Mouse (Mus musculus): ENCODE results near the gene Tnrc6c. TPM values are rescaled to one million over a fixed set of nuclear protein-coding genes. Genes with fewer than 3 reads are reported as not detected.

The Tnrc6c gene
- polyA plus RNA-seq, 1 experiment from 2014 or later: 12.6 TPM

DNA sequence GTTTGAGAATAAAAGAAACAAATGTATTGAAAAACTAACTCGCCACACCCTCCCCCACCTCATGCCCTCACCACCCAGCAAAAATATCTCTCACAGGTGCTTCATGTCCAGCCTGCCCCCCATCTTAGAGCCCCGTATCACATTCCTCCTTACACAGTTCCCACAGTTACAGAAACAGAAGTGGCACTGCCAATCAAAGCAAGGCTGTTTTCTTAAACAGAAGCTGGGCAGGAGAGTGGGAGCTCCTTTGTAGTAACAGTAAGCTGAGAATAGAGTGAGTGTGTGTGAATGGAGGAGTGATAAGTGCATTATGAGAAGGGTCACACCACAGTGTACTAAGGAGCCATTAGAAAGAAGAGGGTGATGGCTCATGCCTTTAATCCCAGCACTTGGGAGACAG is 34.5 kb downstream of the Tnrc6c start:
- H3K4me2 ChIP-seq (ENCODE audit: low read length): no peak overlapping the region
- no peak overlapping the region for H3K9ac ChIP-seq (ENCODE audit: low read length)
- H3K9me3 ChIP-seq (ENCODE audit: control insufficient read depth, low read length): no peaks in the 10 kb centered on the region
- H3K36me3 ChIP-seq (ENCODE audit: control insufficient read depth, insufficient read depth, low read length): no peaks in the 10 kb centered on the region
- peaks cover 4% of the 10 kb centered on the region for H3K4me1 ChIP-seq (replicated peaks; ENCODE audit: control insufficient read depth, insufficient read depth, low read length)
- no peak overlapping the region for H3K4me3 ChIP-seq (ENCODE audit: low read depth, low read length)
- DNase-seq (ENCODE audit: low spot score): no peak
- H3K27me3 ChIP-seq (replicated peaks; ENCODE audit: control insufficient read depth, insufficient read depth, low read length): no peaks in the 10 kb centered on the region
- 79% methylated on average over 2 of the region's 2 CpGs for WGBS
- no peak for ATAC-seq (replicated peaks; ENCODE audit: low FRiP score, low TSS enrichment, low read depth)
- no peak overlapping the region for H3K27ac ChIP-seq (ENCODE audit: low read depth)

DNA sequence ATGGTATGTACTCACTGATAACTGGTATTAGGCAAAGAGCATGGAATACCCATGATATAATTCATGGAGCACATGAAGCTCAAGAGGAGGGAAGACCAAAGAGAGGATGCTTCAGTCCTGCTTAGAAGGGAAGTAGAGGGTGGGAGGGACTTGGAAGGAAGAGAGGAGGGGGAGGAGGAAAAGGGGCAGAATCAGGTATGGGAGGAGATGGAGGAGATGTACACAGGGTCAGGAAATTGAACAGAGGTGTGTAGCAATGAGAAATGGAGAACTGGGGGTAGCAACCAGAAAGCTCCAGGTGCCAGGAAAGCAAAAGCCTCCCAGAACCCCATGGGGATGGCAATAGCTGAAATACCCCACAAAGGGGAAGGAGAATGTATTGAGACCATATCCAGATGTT is 37.2 kb downstream of the Tnrc6c start:
- no peak for ATAC-seq (replicated peaks; ENCODE audit: low FRiP score, low TSS enrichment, low read depth)
- no peak overlapping the region for H3K4me2 ChIP-seq (ENCODE audit: low read length)

DNA sequence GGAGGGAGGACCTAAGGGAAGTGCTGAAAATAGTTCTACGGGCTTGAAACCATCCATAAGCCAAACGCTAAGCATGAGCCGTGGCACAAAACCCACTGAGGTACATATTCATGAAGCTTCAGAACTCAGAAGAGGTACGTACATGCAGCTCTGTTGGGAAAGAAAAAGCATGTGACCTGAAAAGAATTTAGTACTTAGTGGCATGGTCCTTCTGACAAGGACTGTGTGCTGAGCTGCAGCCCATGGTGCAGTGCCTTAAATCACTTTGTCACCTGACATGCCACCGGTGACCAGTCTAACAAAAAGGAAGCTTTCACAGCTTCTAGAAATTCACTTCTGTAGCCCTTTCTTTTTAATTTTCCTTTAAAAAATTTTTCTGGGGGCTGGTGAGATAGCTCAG is 40.0 kb downstream of the Tnrc6c start:
- no peaks in the 10 kb centered on the region for H3K27me3 ChIP-seq (replicated peaks; ENCODE audit: control insufficient read depth, insufficient read depth, low read length)
- H3K4me1 ChIP-seq (replicated peaks; ENCODE audit: control insufficient read depth, insufficient read depth, low read length): peaks cover 4% of the 10 kb centered on the region
- H3K36me3 ChIP-seq (ENCODE audit: control insufficient read depth, insufficient read depth, low read length): no peaks in the 10 kb centered on the region
- WGBS: 82% methylated on average over 5 of the region's 5 CpGs
- no peak overlapping the region for H3K27ac ChIP-seq (ENCODE audit: low read depth)
- no peak overlapping the region for H3K4me2 ChIP-seq (ENCODE audit: low read length)
- no peaks in the 10 kb centered on the region for H3K9me3 ChIP-seq (ENCODE audit: control insufficient read depth, low read length)
- ATAC-seq (replicated peaks; ENCODE audit: low FRiP score, low TSS enrichment, low read depth) (no peak), DNase-seq (ENCODE audit: low spot score) (no peak)
- no peak overlapping the region for H3K4me3 ChIP-seq (ENCODE audit: low read depth, low read length)
- H3K9ac ChIP-seq (ENCODE audit: low read length): no peak overlapping the region

More for the DNA sequence above, 37.2 kb downstream of the Tnrc6c start:
- Histone ChIP-seq H3K36me3 (ENCODE audit: control insufficient read depth, insufficient read depth, low read length) (no peaks in the 10 kb centered on the region), H3K4me1 (replicated peaks; ENCODE audit: control insufficient read depth, insufficient read depth, low read length) (no peaks in the 10 kb centered on the region; the same call in 1 of the 2 replicates), H3K4me3 (ENCODE audit: low read depth, low read length) (no peak overlapping the region), H3K27me3 (replicated peaks; ENCODE audit: control insufficient read depth, insufficient read depth, low read length) (no peaks in the 10 kb centered on the region), H3K9ac (ENCODE audit: low read length) (no peak overlapping the region), H3K9me3 (ENCODE audit: control insufficient read depth, low read length) (no peaks in the 10 kb centered on the region), H3K27ac (ENCODE audit: low read depth) (no peak overlapping the region)
- DNase-seq (ENCODE audit: low spot score): no peak

DNA sequence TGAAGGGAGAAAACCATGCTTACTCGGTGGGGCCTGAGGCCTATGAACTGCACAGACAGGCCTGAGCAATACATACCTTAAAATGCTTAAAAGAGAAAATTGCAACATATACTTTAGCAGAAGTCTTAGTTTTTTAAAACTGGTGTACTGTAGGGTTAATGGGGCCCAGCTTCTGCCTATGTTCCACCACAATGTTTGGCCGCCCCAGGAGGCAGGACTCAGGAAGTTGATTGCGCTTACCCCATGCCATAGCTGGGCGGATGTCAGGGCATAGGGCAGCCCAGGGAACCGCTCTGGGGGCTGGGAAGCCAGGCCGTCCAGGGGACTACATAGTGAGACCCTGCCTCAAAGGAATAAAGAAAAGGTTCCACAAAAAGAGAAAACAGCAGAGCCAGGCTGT is 42.5 kb downstream of the Tnrc6c start:
- H3K27ac ChIP-seq (ENCODE audit: low read depth): no peak overlapping the region
- H3K36me3 ChIP-seq (ENCODE audit: control insufficient read depth, insufficient read depth, low read length): no peaks in the 10 kb centered on the region
- whole genome bisulfite sequencing: 76% methylated on average over 6 of the region's 6 CpGs
- no peak overlapping the region for H3K4me2 ChIP-seq (ENCODE audit: low read length)
- H3K27me3 ChIP-seq (replicated peaks; ENCODE audit: control insufficient read depth, insufficient read depth, low read length): no peaks in the 10 kb centered on the region
- no peaks in the 10 kb centered on the region for H3K9me3 ChIP-seq (ENCODE audit: control insufficient read depth, low read length)
- ATAC-seq (replicated peaks; ENCODE audit: low FRiP score, low TSS enrichment, low read depth) (no peak), DNase-seq (ENCODE audit: low spot score) (no peak)
- peaks cover 4% of the 10 kb centered on the region for H3K4me1 ChIP-seq (replicated peaks; ENCODE audit: control insufficient read depth, insufficient read depth, low read length)
- H3K9ac ChIP-seq (ENCODE audit: low read length): no peak overlapping the region
- no peak overlapping the region for H3K4me3 ChIP-seq (ENCODE audit: low read depth, low read length)

DNA sequence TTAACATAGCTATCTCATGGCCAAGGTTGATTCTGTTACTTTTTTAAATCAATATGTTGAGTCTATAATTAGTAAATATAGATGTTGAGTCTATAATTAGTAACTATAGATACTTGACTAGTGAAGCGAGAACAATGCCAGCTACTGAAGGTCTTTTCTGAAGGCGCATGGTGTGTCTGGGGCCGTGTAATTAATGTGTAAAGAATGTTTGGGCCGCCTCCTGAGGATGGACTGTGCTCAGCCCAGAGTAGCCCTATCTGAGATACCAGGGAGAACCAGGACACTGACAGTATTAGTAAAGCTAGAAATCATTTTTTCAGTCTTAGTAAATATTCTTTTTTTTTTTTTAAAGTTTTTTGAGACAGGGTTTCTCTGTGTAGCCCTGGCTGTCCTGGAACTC is 46.8 kb downstream of the Tnrc6c start:
- WGBS: 76% methylated on average over 4 of the region's 4 CpGs
- Histone ChIP-seq H3K4me2 (ENCODE audit: low read length) (no peak overlapping the region), H3K27me3 (replicated peaks; ENCODE audit: control insufficient read depth, insufficient read depth, low read length) (no peaks in the 10 kb centered on the region), H3K9me3 (ENCODE audit: control insufficient read depth, low read length) (no peaks in the 10 kb centered on the region), H3K4me3 (ENCODE audit: low read depth, low read length) (no peak overlapping the region), H3K4me1 (replicated peaks; ENCODE audit: control insufficient read depth, insufficient read depth, low read length) (peaks cover 4% of the 10 kb centered on the region), H3K27ac (ENCODE audit: low read depth) (no peak overlapping the region), H3K9ac (ENCODE audit: low read length) (no peak overlapping the region), H3K36me3 (ENCODE audit: control insufficient read depth, insufficient read depth, low read length) (peaks cover 10% of the 10 kb centered on the region; the same call in 1 of the 2 replicates)
- ATAC-seq (replicated peaks; ENCODE audit: low FRiP score, low TSS enrichment, low read depth) (no peak), DNase-seq (ENCODE audit: low spot score) (no peak)

DNA sequence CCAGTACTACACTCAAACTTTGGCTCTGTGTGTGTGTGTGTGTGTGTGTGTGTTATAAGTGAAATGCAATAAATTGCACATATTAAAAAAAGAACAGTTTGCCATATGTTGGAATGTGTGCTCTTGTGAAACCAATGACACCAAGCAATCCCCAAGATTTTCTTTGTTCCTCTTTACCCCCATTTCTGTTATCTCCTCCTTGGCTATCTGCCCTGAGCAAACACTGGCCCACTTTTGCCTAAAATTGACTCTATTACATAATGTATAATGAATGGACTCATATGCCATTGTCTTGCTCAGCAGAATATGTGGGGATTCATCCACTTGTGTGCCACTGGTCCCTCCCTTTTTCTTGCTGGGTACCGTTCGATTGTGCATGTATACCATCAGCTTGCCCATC is 52.2 kb downstream of the Tnrc6c start:
- peaks cover 10% of the 10 kb centered on the region; the same call in 1 of the 2 replicates for H3K36me3 ChIP-seq (ENCODE audit: control insufficient read depth, insufficient read depth, low read length)
- no peak overlapping the region for H3K4me2 ChIP-seq (ENCODE audit: low read length)
- no peak overlapping the region for H3K27ac ChIP-seq (ENCODE audit: low read depth)
- no peak for DNase-seq (ENCODE audit: low spot score)
- H3K9ac ChIP-seq (ENCODE audit: low read length): no peak overlapping the region
- no peak overlapping the region for H3K4me3 ChIP-seq (ENCODE audit: low read depth, low read length)
- no peaks in the 10 kb centered on the region for H3K27me3 ChIP-seq (replicated peaks; ENCODE audit: control insufficient read depth, insufficient read depth, low read length)
- no peaks in the 10 kb centered on the region for H3K9me3 ChIP-seq (ENCODE audit: control insufficient read depth, low read length)
- no peak for ATAC-seq (replicated peaks; ENCODE audit: low FRiP score, low TSS enrichment, low read depth)
- 95% methylated on average over 2 of the region's 2 CpGs for WGBS
- no peaks in the 10 kb centered on the region for H3K4me1 ChIP-seq (replicated peaks; ENCODE audit: control insufficient read depth, insufficient read depth, low read length)

DNA sequence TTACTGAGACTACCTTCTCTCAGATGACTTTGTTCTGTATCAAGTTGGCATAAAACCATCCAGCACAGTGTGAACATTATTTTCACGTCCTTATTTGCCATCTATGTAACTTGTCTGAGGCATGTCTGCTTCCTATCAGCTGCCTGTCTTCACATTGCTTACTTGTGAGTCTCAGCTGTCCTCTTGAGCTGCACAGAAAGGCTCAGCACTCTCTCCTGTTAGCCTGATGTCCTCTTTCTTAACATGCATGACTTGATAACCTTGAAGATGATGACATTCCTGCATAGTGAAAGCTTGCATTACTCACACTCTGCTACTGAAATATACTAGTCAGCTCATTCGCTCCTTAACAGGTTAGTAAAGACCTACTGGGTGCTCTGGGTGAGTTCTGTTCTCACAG is 53.1 kb downstream of the Tnrc6c start:
- no peak for DNase-seq (ENCODE audit: low spot score)
- no peak for ATAC-seq (replicated peaks; ENCODE audit: low FRiP score, low TSS enrichment, low read depth)
- Histone ChIP-seq H3K27me3 (replicated peaks; ENCODE audit: control insufficient read depth, insufficient read depth, low read length) (no peaks in the 10 kb centered on the region), H3K9ac (ENCODE audit: low read length) (no peak overlapping the region), H3K4me2 (ENCODE audit: low read length) (no peak overlapping the region), H3K4me1 (replicated peaks; ENCODE audit: control insufficient read depth, insufficient read depth, low read length) (no peaks in the 10 kb centered on the region), H3K27ac (ENCODE audit: low read depth) (no peak overlapping the region), H3K9me3 (ENCODE audit: control insufficient read depth, low read length) (no peaks in the 10 kb centered on the region), H3K4me3 (ENCODE audit: low read depth, low read length) (no peak overlapping the region), H3K36me3 (ENCODE audit: control insufficient read depth, insufficient read depth, low read length) (peaks cover 10% of the 10 kb centered on the region; the same call in 1 of the 2 replicates)
- WGBS: 73% methylated on average over 2 of the region's 2 CpGs

DNA sequence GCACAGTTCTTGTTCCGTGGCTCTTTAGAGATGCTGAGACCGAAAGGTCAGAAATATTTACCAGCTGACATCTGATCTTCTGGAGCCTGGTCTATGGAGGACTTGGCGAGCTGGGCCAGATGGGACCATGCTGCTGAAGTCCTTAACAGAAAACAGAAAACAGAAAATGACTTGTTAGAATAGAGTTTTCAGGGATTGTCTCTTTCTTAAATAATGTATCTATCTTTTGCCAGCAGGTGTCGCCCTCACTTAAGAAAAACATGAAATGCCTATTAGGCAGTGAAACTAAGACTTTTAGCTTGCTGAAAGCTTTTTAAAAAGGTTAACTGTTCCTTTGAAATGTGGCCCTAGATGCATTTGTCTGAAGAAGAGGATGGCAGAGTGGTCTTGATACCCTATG is 55.2 kb downstream of the Tnrc6c start:
- no peak overlapping the region for H3K4me3 ChIP-seq (ENCODE audit: low read depth, low read length)
- DNase-seq (ENCODE audit: low spot score) (peak; percentile 57), ATAC-seq (replicated peaks; ENCODE audit: low FRiP score, low TSS enrichment, low read depth) (no peak)
- no peak overlapping the region for H3K9ac ChIP-seq (ENCODE audit: low read length)
- no peaks in the 10 kb centered on the region for H3K27me3 ChIP-seq (replicated peaks; ENCODE audit: control insufficient read depth, insufficient read depth, low read length)
- H3K27ac ChIP-seq (ENCODE audit: low read depth): no peak overlapping the region
- H3K4me2 ChIP-seq (ENCODE audit: low read length): no peak overlapping the region
- peaks cover 8% of the 10 kb centered on the region for H3K36me3 ChIP-seq (ENCODE audit: control insufficient read depth, insufficient read depth, low read length)
- no peaks in the 10 kb centered on the region for H3K9me3 ChIP-seq (ENCODE audit: control insufficient read depth, low read length)
- WGBS: 51% methylated on average over 4 of the region's 4 CpGs
- H3K4me1 ChIP-seq (replicated peaks; ENCODE audit: control insufficient read depth, insufficient read depth, low read length): no peaks in the 10 kb centered on the region

DNA sequence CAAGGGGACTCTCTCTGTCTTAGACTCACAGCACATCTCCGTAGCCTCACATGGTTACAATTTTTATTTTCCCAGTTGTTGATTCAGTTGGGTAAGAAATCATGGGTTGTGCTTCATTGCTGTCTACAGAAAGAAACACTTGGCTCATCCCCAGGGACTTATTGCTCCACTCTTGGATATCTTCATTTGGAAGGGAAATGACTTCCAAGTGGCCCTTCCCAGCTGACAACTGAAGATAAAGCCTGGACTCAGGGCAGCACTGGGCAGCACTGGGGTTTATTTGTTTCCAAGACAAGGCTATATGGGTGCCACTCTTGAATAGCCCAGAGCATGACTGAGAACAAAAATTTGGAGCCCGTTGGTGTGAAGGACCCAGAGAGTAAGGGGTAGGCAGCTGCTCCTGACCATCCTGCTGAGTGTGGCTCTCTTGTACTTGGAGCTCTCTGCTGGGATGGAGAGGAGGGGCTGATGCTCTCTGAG is 56.8 kb downstream of the Tnrc6c start:
- 90% methylated on average over 2 of the region's 2 CpGs for WGBS
- H3K9ac ChIP-seq (ENCODE audit: low read length): no peak overlapping the region
- H3K4me1 ChIP-seq (replicated peaks; ENCODE audit: control insufficient read depth, insufficient read depth, low read length): no peaks in the 10 kb centered on the region
- ATAC-seq (replicated peaks; ENCODE audit: low FRiP score, low TSS enrichment, low read depth) (no peak), DNase-seq (ENCODE audit: low spot score) (no peak)
- H3K36me3 ChIP-seq (ENCODE audit: control insufficient read depth, insufficient read depth, low read length): peaks cover 24% of the 10 kb centered on the region
- H3K27ac ChIP-seq (ENCODE audit: low read depth): no peak overlapping the region
- H3K9me3 ChIP-seq (ENCODE audit: control insufficient read depth, low read length): no peaks in the 10 kb centered on the region
- no peaks in the 10 kb centered on the region for H3K27me3 ChIP-seq (replicated peaks; ENCODE audit: control insufficient read depth, insufficient read depth, low read length)
- H3K4me2 ChIP-seq (ENCODE audit: low read length): no peak overlapping the region
- no peak overlapping the region for H3K4me3 ChIP-seq (ENCODE audit: low read depth, low read length)

All from intestine, embryonic 14.5 days (tissue).